Mouse (Mus musculus) liver, embryonic 14.5 days (tissue): ENCODE results near the gene Tmem214.

Source experiments
- CTCF ChIP-seq: IDR thresholded peaks from 2 replicates; pipeline ENCODE4 v1.5.1; 2016; ENCODE audit warnings: antibody characterized with exemption, low read depth, control low read depth
- EP300 ChIP-seq: IDR thresholded peaks from 2 replicates; pipeline ENCODE4 v1.6.1; 2016; ENCODE audit warnings: antibody characterized with exemption, low read depth

DNA sequence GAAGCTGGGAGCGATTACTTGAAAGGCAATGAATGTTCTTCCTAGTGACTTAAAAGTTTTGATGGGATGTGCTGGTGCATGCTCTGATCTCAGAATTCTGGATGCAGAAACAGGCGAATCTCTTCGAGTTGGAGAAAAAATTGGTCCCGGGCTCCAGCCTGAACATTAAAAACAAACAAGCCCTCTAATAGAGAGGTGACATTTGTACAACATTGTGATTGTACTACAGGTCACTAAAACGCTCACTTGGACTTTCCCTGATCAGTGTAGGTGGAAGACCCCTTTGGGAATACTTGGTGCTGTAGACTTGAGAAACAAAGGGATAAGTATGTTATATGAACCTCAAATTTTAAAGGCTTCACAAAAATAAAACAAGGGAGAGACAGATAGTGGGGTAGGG lies 18.9 kb downstream of the Tmem214 start:
- TF ChIP-seq EP300 = no peak
- no peak for TF ChIP-seq CTCF
